Mouse (Mus musculus) myocyte (in vitro differentiated cells): Measurements from ENCODE around the gene Adcy6.

Source experiments
- E2F4 ChIP-seq: IDR thresholded peaks from one replicate; pipeline ENCODE4 v1.6.1; 2011; ENCODE audit warnings: mild to moderate bottlenecking, control low read depth, moderate library complexity; ENCODE audit not compliant: insufficient read depth
- MAX ChIP-seq: IDR thresholded peaks from one replicate; pipeline ENCODE4 v1.6.1; 2011; ENCODE audit warnings: low read depth, mild to moderate bottlenecking, control low read depth
- POLR2A ChIP-seq: IDR thresholded peaks from one replicate; pipeline ENCODE4 v1.6.1; 2011; ENCODE audit warnings: low read depth, mild to moderate bottlenecking, control low read depth, moderate library complexity; ENCODE audit not compliant: insufficient read length
- POLR2AphosphoS2 ChIP-seq: IDR thresholded peaks from one replicate; pipeline ENCODE4 v1.6.1; 2011; ENCODE audit warnings: low read depth, control low read depth; ENCODE audit not compliant: insufficient read length
- TCF12 ChIP-seq: IDR thresholded peaks from one replicate; pipeline ENCODE4 v1.6.1; 2011; ENCODE audit warnings: mild to moderate bottlenecking, control low read depth; ENCODE audit not compliant: poor library complexity, insufficient read depth, severe bottlenecking
- TCF3 ChIP-seq: IDR thresholded peaks from one replicate; pipeline ENCODE4 v1.6.1; 2011; ENCODE audit warnings: low read depth, control low read depth; ENCODE audit not compliant: insufficient read length
- USF1 ChIP-seq: IDR thresholded peaks from one replicate; pipeline ENCODE4 v1.6.1; 2011; ENCODE audit warnings: low read depth, mild to moderate bottlenecking, control low read depth, moderate library complexity

- TF ChIP-seq TCF12: no peak
- TF ChIP-seq MAX: no peak
- no peak for TF ChIP-seq POLR2A
- TF ChIP-seq USF1: no peak
- no peak for TF ChIP-seq TCF3
- TF ChIP-seq E2F4: no peak
- TF ChIP-seq POLR2AphosphoS2: no peak
These were observed 6.7 kb upstream of the Adcy6 start for GRCm38 (mm10) chr15:98616362-98617175.
